Mouse (Mus musculus) lung, adult 18-20 months (tissue): ENCODE results near the gene Sugct.

Experiments used
- DNase-seq, 2 experiments: peaks; one replicate each; pipeline ENCODE4 v3.0.0; 2022; ENCODE audit warnings: mixed read lengths in 2 of 2

Sugct gene

DNA sequence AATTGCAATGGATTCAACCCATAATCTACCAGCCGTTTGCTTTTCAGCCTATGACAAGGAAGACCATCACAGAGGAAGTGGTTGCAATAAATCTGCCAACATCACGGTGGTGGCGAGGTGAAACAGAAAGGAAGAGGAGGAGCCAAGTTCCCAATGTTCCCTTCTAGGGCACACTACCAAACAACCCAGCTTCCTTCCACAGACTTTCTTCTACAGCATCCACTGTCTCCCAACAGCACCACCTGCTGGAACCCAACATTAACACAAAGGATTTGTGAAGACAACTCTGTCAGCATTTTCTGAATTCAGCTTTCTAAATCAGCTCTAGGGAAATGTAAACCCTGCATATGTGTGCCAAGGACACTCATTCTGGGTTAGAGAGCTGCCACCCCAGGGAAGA is 666.8 kb downstream of the Sugct start:
- peak; percentile 4 to 20 for DNase-seq

DNA sequence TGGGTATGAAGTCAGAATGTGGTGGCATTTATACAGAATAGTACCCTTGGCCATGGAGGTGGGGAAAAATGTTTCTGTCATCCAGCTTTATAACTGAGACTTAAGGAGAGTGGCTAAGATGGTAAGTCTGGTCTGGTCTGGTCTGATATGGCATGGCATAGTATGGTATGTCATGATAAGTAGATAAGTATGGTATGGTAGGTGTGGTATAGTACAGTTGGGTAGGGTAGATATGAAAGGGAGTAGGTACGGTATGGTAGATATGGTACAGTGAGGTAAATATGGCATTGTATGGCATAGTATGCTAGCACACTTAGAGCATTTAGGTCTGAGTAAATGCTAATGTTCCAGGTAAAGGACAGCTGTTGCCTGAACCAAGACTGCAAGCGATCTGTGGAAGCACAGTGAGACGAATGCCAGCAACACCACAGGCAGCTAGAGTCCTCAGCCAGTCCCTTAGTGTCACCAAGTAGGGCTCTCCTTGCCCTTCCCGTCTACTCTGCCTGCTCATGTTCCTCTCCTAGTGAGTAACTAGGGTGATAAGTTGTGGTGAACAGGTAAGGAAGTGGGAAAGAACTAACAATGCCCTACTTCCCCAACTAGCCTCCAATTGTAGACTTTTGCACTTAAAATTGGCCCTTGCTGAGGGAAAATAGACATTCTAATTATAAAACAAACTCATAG is 667.4 kb downstream of the Sugct start:
- DNase-seq: no peak

DNA sequence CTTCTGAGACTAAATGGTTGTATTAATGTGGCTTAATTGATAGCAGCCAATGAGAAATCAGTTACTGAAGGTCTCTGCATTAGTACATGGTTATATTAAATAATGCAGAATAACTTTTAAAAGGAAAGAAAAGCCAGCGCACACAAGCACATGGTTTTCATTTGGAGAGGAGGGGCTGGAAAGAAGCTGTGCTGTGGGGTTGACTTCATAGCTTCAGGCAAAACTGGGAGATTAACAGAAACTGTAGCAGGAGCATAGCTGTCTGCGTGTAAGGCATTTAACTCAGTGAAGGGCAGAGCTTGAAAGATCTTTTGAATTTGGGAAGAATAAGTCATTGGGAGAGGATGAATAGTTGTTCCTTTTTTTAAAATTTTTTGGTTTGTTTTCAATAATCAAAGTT is 668.4 kb downstream of the Sugct start:
- no peak for DNase-seq

DNA sequence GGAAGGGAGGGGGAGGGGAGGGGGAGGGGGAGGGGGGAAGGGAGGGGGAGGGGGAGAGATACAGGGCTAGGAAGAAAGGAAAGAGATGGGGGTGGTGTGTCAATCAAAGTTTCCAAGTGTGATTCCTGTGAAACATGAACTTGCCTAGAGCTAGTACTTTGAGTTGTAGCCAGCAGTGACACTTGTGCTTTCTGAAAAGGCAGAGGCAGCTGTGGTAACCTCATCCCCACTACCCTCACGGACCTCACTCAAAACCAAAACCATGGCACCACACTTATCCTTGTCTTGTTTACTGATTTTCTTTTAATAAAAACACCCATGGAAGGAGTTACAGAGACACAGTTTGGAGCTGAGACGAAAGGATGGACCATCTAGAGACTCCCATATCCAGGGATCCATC is 698.9 kb downstream of the Sugct start:
- DNase-seq: no peak

DNA sequence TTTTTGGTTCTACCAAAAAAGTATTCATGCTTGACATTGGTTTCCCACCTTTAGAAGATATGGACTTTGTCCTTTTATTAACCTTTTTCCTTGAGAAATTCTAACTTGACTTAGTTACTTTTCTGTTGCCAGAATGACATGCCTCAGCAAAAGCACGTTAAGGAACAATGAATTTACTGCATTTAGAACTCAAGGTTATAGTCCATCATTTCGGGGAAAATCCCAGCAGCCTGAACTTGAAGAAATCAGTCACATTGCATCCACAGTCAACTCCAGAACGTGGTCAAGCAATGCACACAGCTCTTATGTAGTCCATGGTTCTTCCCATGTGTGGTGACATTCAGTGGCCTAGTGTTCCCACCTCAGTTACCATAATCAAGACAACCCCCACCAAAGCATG is 700.0 kb downstream of the Sugct start:
- no peak for DNase-seq

DNA sequence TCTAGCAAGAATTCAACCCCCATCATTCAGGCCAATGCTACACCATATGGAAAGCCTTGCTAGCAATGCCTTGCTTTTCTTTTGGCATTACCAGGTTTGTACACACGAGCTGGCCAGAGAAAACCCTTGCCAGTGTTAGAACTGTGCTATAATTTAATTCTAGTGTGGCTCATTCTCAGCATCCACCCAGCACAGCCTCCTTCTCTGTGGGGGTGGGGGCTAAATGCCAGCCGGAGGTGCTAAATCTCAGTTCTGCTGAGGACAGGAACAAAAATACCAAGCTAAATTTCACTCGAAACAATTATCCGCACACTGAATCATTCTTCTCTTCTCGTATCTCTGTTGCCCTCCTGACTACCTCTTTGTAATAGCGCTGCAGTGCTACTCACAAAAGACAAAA is 717.6 kb downstream of the Sugct start:
- DNase-seq: no peak

DNA sequence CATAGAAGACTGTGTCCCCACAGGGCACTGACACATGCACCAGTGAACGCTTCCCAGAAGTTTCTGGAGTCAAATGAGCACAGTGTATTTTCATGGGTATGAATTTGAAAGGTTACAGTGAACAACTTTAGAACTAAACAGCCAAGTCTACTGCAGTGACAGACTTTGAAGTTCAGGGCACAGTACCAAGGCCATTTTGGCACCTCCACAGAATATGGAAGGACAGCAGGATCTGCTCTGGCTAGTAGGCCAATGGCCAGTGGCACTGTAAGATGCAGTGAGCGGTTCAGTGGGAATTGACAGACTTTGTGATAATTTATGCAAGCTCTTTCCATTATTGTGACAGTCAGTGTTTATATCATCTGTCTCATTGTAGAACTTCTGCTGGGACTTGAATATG is 724.1 kb downstream of the Sugct start:
- DNase-seq: no peak

DNA sequence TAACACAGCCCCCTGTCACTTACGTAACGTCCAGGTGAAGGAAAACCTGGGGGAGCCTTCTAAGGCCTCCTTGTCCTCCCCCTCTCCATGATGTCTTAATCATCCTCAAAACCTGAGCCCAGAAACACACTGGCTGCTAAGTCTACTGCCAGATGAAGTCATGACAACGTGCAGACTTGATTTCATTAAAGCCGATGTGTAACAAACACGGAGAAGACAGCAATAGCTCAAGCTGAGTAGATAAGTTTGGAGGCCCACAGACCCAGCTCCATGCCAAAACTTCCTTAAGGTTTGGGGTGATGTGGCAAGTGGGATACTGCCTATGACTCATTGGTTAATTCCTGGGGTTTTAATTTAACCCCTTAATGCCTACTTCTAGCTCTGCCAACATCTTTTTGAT is 726.4 kb downstream of the Sugct start:
- DNase-seq: no peak

DNA sequence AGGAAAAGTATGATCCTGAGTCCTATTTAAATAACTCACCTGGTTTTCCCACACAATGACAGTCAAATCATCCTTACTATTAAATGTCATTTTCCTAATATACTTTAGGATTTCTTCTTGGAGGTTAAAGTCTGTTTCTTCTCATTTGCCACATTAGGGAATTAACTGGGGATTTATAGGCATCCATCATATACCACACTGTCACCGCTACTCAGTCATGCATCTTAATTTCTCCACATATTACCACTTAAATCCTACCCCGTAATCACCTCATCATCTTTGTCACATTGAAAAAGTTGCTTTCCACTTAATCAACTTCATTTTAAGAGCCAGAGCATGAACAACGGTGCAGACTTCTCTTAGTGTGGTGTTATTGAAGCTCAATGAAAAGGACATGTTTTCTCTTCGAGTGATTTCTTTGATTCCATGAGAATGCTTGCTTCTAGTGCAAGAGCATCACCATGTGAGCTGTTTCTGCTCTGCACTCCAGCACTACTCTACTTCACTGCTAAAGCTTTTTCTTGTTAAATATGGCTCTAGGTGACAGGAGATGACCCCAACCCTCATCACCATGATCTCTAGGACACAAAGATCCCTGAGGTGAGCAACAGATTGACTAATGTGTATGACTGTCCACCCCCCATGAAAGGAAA is 730.4 kb downstream of the Sugct start:
- DNase-seq: no peak

DNA sequence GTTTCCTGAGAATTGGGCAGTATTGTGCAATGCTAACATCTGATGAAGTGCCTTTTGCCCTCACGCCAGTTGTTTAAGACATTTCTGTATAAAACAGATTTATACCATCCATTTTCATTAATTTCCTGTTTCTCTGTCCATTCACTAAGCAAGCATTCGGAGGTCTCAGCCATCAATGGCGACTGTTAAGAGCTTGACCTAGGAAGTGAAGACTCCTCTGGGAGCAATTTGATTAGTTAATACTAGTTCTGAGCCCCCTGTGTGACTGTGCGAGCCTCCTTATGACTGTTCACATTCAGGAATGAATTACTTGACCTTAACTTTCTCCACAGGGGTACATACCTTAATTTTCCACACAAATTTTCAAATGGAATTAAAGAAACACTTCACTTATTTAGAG is 743.3 kb downstream of the Sugct start:
- no peak for DNase-seq

DNA sequence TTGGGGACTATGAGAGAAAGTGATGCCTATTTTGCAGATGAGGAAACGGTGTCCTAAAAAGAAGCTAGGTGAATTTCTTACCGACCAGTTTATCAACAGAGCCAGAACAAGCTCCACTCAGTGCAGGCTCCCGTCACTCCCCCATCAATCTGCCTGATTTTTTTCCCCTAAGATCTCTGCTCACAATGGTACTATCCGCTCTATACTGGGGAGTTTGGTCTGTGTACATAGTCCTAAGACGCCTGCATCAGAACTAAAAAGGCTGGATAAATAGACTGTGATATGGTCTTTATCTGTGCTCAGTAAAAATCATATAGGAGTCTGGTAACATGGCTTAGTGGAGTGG is 755.9 kb downstream of the Sugct start:
- DNase-seq: no peak

DNA sequence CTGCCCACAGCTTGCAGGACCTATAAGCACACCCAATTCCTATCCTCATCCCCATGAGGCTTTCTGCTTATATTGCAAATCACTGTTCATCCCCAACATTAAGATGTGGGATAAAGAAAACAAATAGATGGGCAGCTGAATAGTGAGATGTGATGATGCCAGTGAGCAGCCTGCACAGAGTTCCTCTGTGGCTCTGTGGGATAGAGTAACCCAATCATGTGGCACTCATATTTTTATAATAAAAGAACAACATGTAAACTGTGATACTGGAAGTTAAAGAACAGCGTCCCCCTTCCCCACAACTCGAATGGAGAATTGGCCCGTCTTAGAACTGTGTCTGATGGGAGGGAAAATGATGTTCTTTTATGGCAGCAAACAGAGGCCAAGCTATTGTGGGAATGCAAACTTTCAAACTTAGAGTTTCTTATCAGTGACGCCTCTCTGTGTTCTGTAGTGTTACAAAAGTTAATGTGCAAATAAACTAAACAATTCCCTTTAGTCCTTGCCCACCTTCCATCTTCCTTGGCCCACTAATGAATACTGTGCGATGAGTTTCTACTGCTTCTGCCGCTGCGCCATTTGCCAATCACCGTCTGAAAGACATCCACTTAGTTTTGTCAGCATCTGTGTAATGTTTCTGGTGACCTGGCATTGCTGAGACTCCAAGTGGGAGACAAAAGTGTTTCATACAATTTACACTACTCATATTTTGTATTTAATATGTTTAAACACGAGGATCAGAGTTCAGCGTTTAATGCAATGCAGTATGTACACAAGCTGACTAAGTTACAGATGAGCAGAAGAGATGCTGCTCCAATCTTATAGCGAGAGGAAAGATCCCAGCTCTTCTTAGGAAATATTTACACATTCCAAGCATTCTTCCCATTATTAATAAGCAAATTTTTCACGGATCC is 756.5 kb downstream of the Sugct start:
- no peak for DNase-seq

DNA sequence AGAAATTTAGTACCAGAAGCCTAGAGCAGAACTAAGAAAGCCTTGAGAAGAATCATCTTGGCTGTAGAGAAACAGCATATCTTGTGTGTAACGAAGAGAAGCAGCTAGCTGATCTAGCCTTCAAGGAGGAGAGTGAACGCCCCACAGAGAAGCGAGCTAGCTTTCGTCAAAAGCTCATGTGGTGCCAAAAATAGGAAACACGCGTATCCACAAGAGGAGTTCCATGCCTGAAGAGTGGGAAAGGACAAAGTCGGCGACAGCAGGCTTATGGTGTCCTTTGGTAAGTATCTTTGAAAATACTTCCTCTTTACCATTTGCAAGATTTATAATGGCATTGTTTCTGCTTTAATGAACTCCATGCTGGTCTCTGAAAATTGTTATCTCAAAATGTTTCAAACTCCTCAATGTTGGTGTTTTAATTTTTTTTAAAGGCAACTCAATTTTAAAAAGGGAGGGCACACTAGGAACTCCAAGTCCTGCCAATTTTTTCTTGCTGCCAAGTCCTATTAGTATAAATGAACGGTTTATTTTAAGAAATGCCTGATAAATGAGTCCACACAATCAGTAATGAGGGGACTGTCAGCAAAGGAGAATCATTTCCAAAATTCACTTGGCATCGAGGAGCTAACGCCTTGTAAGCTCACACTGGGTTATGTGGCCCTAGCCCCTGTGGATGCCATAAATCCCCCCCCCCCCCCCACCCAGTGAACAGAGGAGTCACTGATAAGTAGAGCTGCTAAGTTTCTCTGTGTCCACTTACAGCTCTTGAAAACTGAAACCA is 757.7 kb downstream of the Sugct start:
- no peak for DNase-seq

DNA sequence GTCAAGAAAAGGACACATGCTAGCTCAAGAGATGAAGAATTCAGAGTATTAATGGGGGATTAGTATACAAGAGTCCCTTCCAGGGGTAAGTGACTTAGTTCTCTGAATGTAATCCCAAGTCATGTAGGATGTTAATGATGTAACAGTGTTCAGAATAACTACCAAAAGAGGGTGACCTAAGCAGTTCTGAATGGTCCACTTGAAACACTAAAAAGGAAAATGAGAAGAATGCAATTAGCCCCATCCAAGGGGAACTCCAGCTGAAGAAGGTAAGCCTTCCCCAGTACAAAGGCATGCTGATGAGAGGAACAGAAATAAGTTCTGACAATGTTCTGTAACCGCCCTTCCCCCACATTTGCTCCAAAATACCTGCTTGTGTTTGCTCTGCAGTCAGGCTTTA is 760.3 kb downstream of the Sugct start:
- DNase-seq: no peak

DNA sequence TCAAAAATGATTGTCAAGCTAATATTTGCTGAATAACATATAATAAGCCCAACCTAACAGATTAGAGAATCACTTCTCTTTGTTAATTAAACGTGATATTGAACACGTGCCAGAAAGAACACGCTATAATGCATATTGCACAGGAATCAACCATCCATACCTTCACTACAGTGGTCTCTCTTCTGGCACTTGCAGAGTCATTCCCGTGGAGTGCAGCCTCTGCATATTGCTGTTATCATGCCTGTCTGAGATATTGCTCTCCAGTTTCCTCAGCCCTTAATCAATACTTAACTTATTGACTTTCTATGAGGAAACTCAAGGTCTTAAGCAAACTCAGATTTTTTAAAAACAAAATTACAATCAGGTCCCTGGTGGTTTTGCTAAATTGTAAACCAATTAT is 761.8 kb downstream of the Sugct start:
- no peak for DNase-seq

DNA sequence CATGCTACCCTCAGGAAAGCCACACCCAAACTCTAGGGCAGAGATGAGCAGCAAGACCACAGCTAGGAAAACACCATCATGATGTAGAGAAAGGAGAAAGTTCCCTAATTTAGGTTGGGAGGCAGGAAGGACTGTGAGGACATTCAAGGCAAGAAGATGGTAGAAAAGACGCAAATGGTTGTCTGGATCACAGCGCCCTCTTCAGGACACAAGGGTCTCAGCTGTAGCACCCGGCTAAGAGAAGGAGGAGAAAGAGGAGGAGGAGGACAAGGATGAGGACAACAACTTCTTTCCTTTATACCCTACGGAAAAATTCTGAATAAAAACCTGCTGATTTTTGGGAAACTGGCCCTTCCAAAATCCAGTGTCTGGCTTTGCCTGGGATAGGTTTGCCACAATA is 774.0 kb downstream of the Sugct start:
- no peak for DNase-seq

DNA sequence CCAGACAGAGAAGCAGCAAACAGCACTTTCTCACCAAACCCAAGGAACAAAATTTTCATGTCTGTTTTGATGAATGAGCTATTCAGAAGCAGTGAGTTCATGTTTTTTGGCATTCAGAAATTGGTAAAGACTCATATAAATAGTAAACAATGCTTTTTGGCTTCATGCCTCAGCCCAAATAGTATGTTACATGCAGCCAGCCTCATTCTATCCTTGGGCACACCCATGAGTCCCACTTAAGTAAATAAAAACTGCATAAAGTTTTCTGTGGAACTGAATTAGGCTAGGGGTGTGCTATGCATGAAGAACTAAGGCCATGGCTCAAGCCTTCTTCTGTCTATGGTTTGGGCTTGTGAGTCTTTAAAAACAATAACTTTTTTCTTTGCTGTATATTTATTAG is 779.7 kb downstream of the Sugct start:
- DNase-seq: no peak

DNA sequence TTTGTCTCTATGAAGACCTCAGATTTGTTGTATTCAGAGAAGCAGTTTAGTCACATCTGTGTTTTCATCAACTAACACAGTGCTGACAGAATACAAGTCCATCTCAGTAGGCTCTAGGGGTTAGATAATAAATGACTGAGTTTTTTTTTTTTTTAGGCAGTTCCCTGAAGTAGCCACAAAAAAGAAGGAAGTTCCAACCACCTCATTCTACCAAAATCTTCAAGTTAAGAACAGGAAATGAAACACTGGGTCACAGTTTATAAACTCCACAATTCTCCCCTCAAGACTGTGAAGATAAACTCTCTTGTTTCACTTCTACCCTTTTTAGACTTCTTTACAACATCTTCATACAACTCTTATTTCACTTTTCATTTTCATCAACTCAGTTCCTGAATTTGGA is 783.1 kb downstream of the Sugct start:
- DNase-seq: no peak

DNA sequence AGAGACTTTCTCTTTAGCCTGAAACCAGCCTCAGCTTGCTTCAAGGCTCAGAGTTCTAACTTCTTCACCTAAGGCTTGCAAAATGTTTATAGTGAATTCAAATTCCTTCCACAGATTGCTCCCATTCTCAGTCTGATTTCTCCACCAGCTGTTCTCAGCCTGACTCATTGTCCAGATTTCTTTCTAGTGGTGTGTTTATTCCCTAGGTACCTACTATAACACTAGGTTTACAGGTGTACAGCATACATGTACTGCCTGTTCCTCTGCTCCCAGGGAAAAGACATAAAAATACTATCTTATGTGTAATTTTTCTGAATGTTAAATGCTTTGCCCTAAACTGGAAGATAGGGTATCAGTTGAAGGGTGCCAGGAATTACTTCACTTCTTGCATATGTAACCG is 788.4 kb downstream of the Sugct start:
- DNase-seq: no peak

DNA sequence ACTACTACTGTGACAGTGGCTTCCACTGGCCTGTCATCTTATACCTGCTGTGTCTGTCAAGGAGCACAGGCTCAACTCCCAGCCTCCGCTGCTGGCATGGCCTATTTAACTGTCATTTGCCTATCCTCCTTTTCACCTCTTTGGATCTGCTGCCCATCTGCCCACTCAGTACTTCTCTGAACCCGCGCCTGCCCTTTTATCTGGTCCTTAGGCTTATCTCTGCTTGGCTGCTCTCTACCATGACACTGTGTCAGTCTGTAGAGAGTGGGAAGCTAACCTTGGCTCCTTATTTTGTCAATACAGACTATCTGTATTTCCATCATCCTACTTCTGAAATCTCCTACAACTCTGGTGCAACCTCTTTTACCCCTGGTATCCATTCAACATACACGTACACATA is 793.9 kb downstream of the Sugct start:
- DNase-seq: no peak

DNA sequence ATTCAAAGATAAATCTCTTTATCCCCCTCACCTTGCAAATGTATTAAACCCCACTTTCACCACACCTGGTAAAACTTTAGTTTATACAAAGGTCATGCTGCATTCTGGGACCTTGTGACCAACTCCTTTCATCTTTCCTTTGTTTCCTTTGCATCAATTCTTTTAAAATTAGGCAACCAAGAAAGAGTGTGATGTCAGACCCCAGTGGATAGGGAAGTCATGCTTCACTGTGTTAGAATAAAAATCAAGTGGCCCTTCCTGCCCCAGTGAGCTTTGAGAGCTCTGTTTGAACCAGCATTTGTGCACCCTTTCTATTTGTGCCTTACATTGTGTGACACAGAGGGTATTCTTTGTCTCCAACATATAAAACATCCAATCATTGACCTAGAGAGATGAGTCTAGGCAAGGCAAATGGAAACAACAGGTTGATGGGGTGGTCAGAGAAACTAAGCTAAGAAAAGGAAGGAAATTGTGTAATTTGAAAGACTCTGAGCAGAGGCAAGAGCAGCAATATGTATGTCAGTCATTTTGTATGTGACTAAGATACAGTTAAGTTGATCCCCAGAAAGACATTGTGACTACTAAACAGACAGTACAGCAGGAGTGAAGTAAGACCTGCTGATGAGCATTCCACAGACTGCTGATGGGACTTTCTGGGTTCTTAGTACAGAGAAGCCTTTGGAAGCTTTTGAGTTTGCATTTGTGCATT is 797.1 kb downstream of the Sugct start:
- no peak for DNase-seq

DNA sequence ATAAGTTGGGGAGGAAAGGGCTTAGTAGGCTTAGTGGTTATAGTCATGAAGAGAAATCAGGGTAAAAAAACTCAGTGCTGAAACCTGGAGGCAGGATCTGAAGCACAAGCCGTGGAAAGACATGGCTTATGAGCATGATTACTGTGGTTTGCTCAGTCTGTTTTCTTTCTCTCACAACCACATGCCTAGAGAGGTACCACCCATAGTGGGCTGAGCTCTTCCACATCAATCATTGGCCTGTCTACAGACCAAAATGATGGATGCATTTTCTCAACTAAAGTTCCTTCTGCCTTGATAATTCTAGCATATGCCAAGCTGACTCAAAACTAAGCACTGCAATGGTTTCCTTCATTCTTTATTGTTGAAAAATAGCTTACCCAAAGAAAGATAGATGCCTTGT is 817.3 kb downstream of the Sugct start:
- DNase-seq: no peak

DNA sequence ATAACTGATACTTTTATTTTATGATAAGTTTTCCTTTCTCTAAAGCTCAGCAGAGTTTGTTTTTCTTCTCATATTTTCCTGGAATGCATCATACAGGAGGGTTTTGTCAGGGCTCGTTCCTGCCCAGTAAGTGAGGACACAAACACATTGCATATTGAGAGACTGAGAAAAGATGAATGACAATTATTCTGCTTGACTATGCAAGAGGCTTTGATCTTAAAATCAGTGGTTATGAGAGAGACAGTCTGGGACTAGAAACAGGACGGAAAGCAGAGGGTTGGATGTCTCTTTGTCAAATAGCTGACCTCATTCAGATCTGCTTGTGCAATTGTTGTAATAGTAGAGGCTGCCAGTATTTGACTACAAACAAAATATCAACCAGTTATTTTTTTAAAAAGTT is 835.4 kb downstream of the Sugct start:
- no peak for DNase-seq
